Mouse (Mus musculus) ES-Bruce4 (cell line): ENCODE measurements around the gene Map2k6.
"Not testable (repeated sequence)": the region's sequence is repeated elsewhere in the genome, so short reads cannot be mapped to it uniquely, and the experiment has no call there.

Source experiments
- CTCF ChIP-seq: IDR thresholded peaks from one replicate; pipeline ENCODE4 v1.8.1; 2011; ENCODE audit warnings: low read depth, low read length
- POLR2A ChIP-seq: IDR thresholded peaks from one replicate; pipeline ENCODE4 v1.8.1; 2011; ENCODE audit warnings: low read length; ENCODE audit not compliant: insufficient read depth

- TF ChIP-seq CTCF, POLR2A: not testable (repeated sequence)
Measured at GRCm38 (mm10) chr11:110355131-110355530, 43.8 kb upstream of the Map2k6 start.
